Mouse (Mus musculus): ENCODE measurements around the gene Gm20388.

GRCm38 (mm10) chr8:124376406-124376805 is 4465.8 kb downstream of the Gm20388 start:
- no peak for TF ChIP-seq CTCF (IDR thresholded peaks at IDR 0.05; ENCODE audit: low read depth)
- TF ChIP-seq EP300 (IDR thresholded peaks at IDR 0.05; ENCODE audit: low read depth): no peak

Measured in liver, embryonic 14.5 days (tissue).